Mouse (Mus musculus) megakaryocyte, embryonic 14.5 days (primary cell): ENCODE measurements at regions not wholly inside any gene's neighbourhood (a gene's known extent, or its start where the extent isn't known, plus 50 kb on each side); places are given as distances from the start of the nearest gene placed in this dataset.

Experiments used
- FLI1 ChIP-seq: IDR thresholded peaks from 2 replicates; pipeline ENCODE4 v1.6.1; 2012; ENCODE audit warnings: low read length, inconsistent platforms, mixed read lengths
- GATA1 ChIP-seq: IDR thresholded peaks from 3 replicates; pipeline ENCODE4 v1.6.1; 2012; ENCODE audit warnings: mixed read lengths, low read length, inconsistent platforms, borderline replicate concordance

DNA sequence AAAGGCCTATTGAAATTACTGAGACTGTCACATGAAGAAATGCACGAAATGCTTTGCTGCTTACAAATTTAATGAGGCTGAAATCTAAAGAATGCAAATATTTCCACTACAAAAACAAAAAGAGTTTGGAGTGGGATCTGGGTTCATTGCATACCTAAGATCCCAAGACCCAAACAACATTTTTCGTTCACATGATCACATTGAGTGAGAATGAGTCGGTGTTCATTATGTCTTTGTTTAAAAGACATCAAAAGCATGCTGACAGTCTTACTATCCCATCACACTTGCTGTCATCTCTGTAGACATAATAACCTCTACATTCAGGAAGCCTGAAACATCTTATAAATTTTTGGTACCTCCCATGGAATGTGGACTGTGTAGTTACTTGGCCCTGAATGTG is 870.4 kb downstream of the Kcna4 start:
- TF ChIP-seq GATA1 (no peak), FLI1 (no peak)
